Mouse (Mus musculus): Measurements from ENCODE around the gene Ush2a. TPM values are rescaled to one million over a fixed set of nuclear protein-coding genes. Genes with fewer than 3 reads are reported as not detected.

The Ush2a gene
- polyA plus RNA-seq, 1 experiment = not detected

GRCm38 (mm10) chr1:188551802-188552201 lies 290.0 kb downstream of the Ush2a start:
- whole genome bisulfite sequencing = 93% methylated on average over 5 of the region's 5 CpGs
- no peak for TF ChIP-seq CTCF (IDR thresholded peaks at IDR 0.05; ENCODE audit: insufficient read depth, low read depth, low read length)
- TF ChIP-seq POLR2A (IDR thresholded peaks at IDR 0.05; ENCODE audit: insufficient read depth, low read depth, low read length) = no peak
- Histone ChIP-seq H3K4me1 (ENCODE audit: control insufficient read depth, insufficient read depth, low read length) (no peaks in the 10 kb centered on the region), H3K27ac (ENCODE audit: insufficient read depth, low read depth, low read length) (no peak overlapping the region), H3K4me3 (ENCODE audit: insufficient read depth, low read depth, low read length) (no peak overlapping the region)

GRCm38 (mm10) chr1:188558911-188559310 lies 297.1 kb downstream of the Ush2a start:
- no peak for TF ChIP-seq CTCF (IDR thresholded peaks at IDR 0.05; ENCODE audit: insufficient read depth, low read depth, low read length)
- Histone ChIP-seq H3K4me3 (ENCODE audit: insufficient read depth, low read depth, low read length) (no peak overlapping the region), H3K4me1 (ENCODE audit: control insufficient read depth, insufficient read depth, low read length) (no peaks in the 10 kb centered on the region), H3K27ac (ENCODE audit: insufficient read depth, low read depth, low read length) (no peak overlapping the region)
- WGBS = 53% methylated on average over 2 of the region's 2 CpGs

- TF ChIP-seq POLR2A (IDR thresholded peaks at IDR 0.05; ENCODE audit: insufficient read depth, low read depth, low read length) (no peak), CTCF (IDR thresholded peaks at IDR 0.05; ENCODE audit: insufficient read depth, low read depth, low read length) (no peak)
- Histone ChIP-seq H3K4me3 (ENCODE audit: insufficient read depth, low read depth, low read length) (no peak overlapping the region), H3K4me1 (ENCODE audit: control insufficient read depth, insufficient read depth, low read length) (no peaks in the 10 kb centered on the region), H3K27ac (ENCODE audit: insufficient read depth, low read depth, low read length) (no peak overlapping the region)
- 91% methylated on average over 5 of the region's 5 CpGs for WGBS
Measured at GRCm38 (mm10) chr1:188566229-188566628, 304.4 kb downstream of the Ush2a start.

GRCm38 (mm10) chr1:188567486-188567885 lies 305.7 kb downstream of the Ush2a start:
- WGBS = 57% methylated on average over 4 of the region's 4 CpGs
- Histone ChIP-seq H3K4me3 (ENCODE audit: insufficient read depth, low read depth, low read length) (no peak overlapping the region), H3K27ac (ENCODE audit: insufficient read depth, low read depth, low read length) (no peak overlapping the region), H3K4me1 (ENCODE audit: control insufficient read depth, insufficient read depth, low read length) (no peaks in the 10 kb centered on the region)
- TF ChIP-seq POLR2A (IDR thresholded peaks at IDR 0.05; ENCODE audit: insufficient read depth, low read depth, low read length) (no peak), CTCF (IDR thresholded peaks at IDR 0.05; ENCODE audit: insufficient read depth, low read depth, low read length) (no peak)

- TF ChIP-seq POLR2A (IDR thresholded peaks at IDR 0.05; ENCODE audit: insufficient read depth, low read depth, low read length) (no peak), CTCF (IDR thresholded peaks at IDR 0.05; ENCODE audit: insufficient read depth, low read depth, low read length) (no peak)
- Histone ChIP-seq H3K27ac (ENCODE audit: insufficient read depth, low read depth, low read length) (no peak overlapping the region), H3K4me3 (ENCODE audit: insufficient read depth, low read depth, low read length) (no peak overlapping the region), H3K4me1 (ENCODE audit: control insufficient read depth, insufficient read depth, low read length) (no peaks in the 10 kb centered on the region)
- WGBS = 56% methylated on average over 9 of the region's 9 CpGs
Measured at GRCm38 (mm10) chr1:188568295-188568961, 306.6 kb downstream of the Ush2a start.

GRCm38 (mm10) chr1:188576246-188576747 lies 314.5 kb downstream of the Ush2a start:
- no peak overlapping the region for H3K4me3 ChIP-seq (ENCODE audit: insufficient read depth, low read depth, low read length)
- no peak for TF ChIP-seq POLR2A (IDR thresholded peaks at IDR 0.05; ENCODE audit: insufficient read depth, low read depth, low read length)
- no peak for TF ChIP-seq CTCF (IDR thresholded peaks at IDR 0.05; ENCODE audit: insufficient read depth, low read depth, low read length)
- peaks cover 3% of the 10 kb centered on the region; the same call in 1 of the 2 replicates for H3K4me1 ChIP-seq (ENCODE audit: control insufficient read depth, insufficient read depth, low read length)
- no peak overlapping the region for H3K27ac ChIP-seq (ENCODE audit: insufficient read depth, low read depth, low read length)
- WGBS = 41% methylated on average over 8 of the region's 8 CpGs

- TF ChIP-seq POLR2A (IDR thresholded peaks at IDR 0.05; ENCODE audit: insufficient read depth, low read depth, low read length) (no peak), CTCF (IDR thresholded peaks at IDR 0.05; ENCODE audit: insufficient read depth, low read depth, low read length) (no peak)
- H3K4me3 ChIP-seq (ENCODE audit: insufficient read depth, low read depth, low read length) = no peak overlapping the region
- 82% methylated on average over 4 of the region's 4 CpGs for WGBS
- peaks cover 3% of the 10 kb centered on the region; the same call in 1 of the 2 replicates for H3K4me1 ChIP-seq (ENCODE audit: control insufficient read depth, insufficient read depth, low read length)
- H3K27ac ChIP-seq (ENCODE audit: insufficient read depth, low read depth, low read length) = no peak overlapping the region
Measured at GRCm38 (mm10) chr1:188577376-188577775, 315.6 kb downstream of the Ush2a start.

GRCm38 (mm10) chr1:188581136-188581535 lies 319.3 kb downstream of the Ush2a start:
- no peak overlapping the region for H3K4me3 ChIP-seq (ENCODE audit: insufficient read depth, low read depth, low read length)
- H3K27ac ChIP-seq (ENCODE audit: insufficient read depth, low read depth, low read length) = no peak overlapping the region
- no peak for TF ChIP-seq CTCF (IDR thresholded peaks at IDR 0.05; ENCODE audit: insufficient read depth, low read depth, low read length)
- no peak for TF ChIP-seq POLR2A (IDR thresholded peaks at IDR 0.05; ENCODE audit: insufficient read depth, low read depth, low read length)
- H3K4me1 ChIP-seq (ENCODE audit: control insufficient read depth, insufficient read depth, low read length) = peaks cover 3% of the 10 kb centered on the region; the same call in 1 of the 2 replicates
- 66% methylated on average over 4 of the region's 4 CpGs for WGBS

- H3K4me3 ChIP-seq (ENCODE audit: insufficient read depth, low read depth, low read length) = no peak overlapping the region
- 78% methylated on average over 4 of the region's 4 CpGs for WGBS
- TF ChIP-seq CTCF (IDR thresholded peaks at IDR 0.05; ENCODE audit: insufficient read depth, low read depth, low read length) (no peak), POLR2A (IDR thresholded peaks at IDR 0.05; ENCODE audit: insufficient read depth, low read depth, low read length) (no peak)
- no peaks in the 10 kb centered on the region for H3K4me1 ChIP-seq (ENCODE audit: control insufficient read depth, insufficient read depth, low read length)
- no peak overlapping the region for H3K27ac ChIP-seq (ENCODE audit: insufficient read depth, low read depth, low read length)
Measured at GRCm38 (mm10) chr1:188595251-188595650, 333.4 kb downstream of the Ush2a start.

Measured in olfactory bulb, adult 2 months (tissue).